Mouse (Mus musculus): ENCODE data around the gene Spaca4. TPM values are rescaled to one million over a fixed set of nuclear protein-coding genes. Genes with fewer than 3 reads are reported as not detected.

The Spaca4 gene
- polyA plus RNA-seq, 1 experiment from 2014 or later: not detected

Other genes starting within 250 kb of the Spaca4 start
- gene Tulp2, start 243.9 kb downstream of the Spaca4 start, polyA plus RNA-seq (2016; fragmentation: Nextera tagmentation; extraction: Ambion mirVana): 0.41 and 0.60 TPM in 2 replicates
- gene Gm45808, start 239.0 kb downstream of the Spaca4 start, polyA plus RNA-seq (2016; fragmentation: Nextera tagmentation; extraction: Ambion mirVana): not detected in 2 replicates
- 2.3 and 2.8 TPM in 2 replicates for gene Dhdh, start 237.0 kb downstream of the Spaca4 start, polyA plus RNA-seq (2016; fragmentation: Nextera tagmentation; extraction: Ambion mirVana)
- gene Nucb1, start 215.4 kb downstream of the Spaca4 start, polyA plus RNA-seq (2016; fragmentation: Nextera tagmentation; extraction: Ambion mirVana): 118 and 119 TPM in 2 replicates
- 19.4 and 20.1 TPM in 2 replicates for gene Ppp1r15a, start 199.5 kb downstream of the Spaca4 start, polyA plus RNA-seq (2016; fragmentation: Nextera tagmentation; extraction: Ambion mirVana)
- gene Plekha4, start 199.5 kb downstream of the Spaca4 start, polyA plus RNA-seq (2016; fragmentation: Nextera tagmentation; extraction: Ambion mirVana): 3.2 and 3.5 TPM in 2 replicates
- 0.26 and 0.43 TPM in 2 replicates for gene Hsd17b14, start 170.9 kb downstream of the Spaca4 start, polyA plus RNA-seq (2016; fragmentation: Nextera tagmentation; extraction: Ambion mirVana)
- gene Bcat2, start 155.7 kb downstream of the Spaca4 start, polyA plus RNA-seq (2016; fragmentation: Nextera tagmentation; extraction: Ambion mirVana): 25.7 and 29.2 TPM in 2 replicates
- not detected in 2 replicates for gene Fgf21, start 110.3 kb downstream of the Spaca4 start, polyA plus RNA-seq (2016; fragmentation: Nextera tagmentation; extraction: Ambion mirVana)
- not detected in 2 replicates for gene Fut1, start 108.5 kb downstream of the Spaca4 start, polyA plus RNA-seq (2016; fragmentation: Nextera tagmentation; extraction: Ambion mirVana)
- gene Izumo1, start 104.0 kb downstream of the Spaca4 start, polyA plus RNA-seq (2016; fragmentation: Nextera tagmentation; extraction: Ambion mirVana): 0.23 TPM in 1 of 2 replicates, not detected in the other
- gene Rasip1, start 98.3 kb downstream of the Spaca4 start, polyA plus RNA-seq (2016; fragmentation: Nextera tagmentation; extraction: Ambion mirVana): 16.5 and 16.8 TPM in 2 replicates
- 3.5 and 4.9 TPM in 2 replicates for gene Mamstr, start 85.8 kb downstream of the Spaca4 start, polyA plus RNA-seq (2016; fragmentation: Nextera tagmentation; extraction: Ambion mirVana)
- gene Fut2, start 59.4 kb downstream of the Spaca4 start, polyA plus RNA-seq (2016; fragmentation: Nextera tagmentation; extraction: Ambion mirVana): 0.17 and 0.20 TPM in 2 replicates
- gene Ntn5, start 41.8 kb downstream of the Spaca4 start, polyA plus RNA-seq (2016; fragmentation: Nextera tagmentation; extraction: Ambion mirVana): 1.2 and 1.7 TPM in 2 replicates
- gene Sec1, start 31.4 kb downstream of the Spaca4 start, polyA plus RNA-seq (2016; fragmentation: Nextera tagmentation; extraction: Ambion mirVana): 1.0 and 1.2 TPM in 2 replicates
- gene Car11, start 26.0 kb downstream of the Spaca4 start, polyA plus RNA-seq (2016; fragmentation: Nextera tagmentation; extraction: Ambion mirVana): 35.5 and 36.6 TPM in 2 replicates
- 4.1 TPM in 2 replicates for gene Dbp, start 20.7 kb downstream of the Spaca4 start, polyA plus RNA-seq (2016; fragmentation: Nextera tagmentation; extraction: Ambion mirVana)
- 665 and 700 TPM in 2 replicates for gene Rpl18, start 10.4 kb downstream of the Spaca4 start, polyA plus RNA-seq (2016; fragmentation: Nextera tagmentation; extraction: Ambion mirVana)
- gene Sphk2, start 7.8 kb downstream of the Spaca4 start, polyA plus RNA-seq (2016; fragmentation: Nextera tagmentation; extraction: Ambion mirVana): 28.0 and 29.0 TPM in 2 replicates
- gene Fam83e, start 4.6 kb downstream of the Spaca4 start, polyA plus RNA-seq (2016; fragmentation: Nextera tagmentation; extraction: Ambion mirVana): 0.94 and 1.00 TPM in 2 replicates
- 10.9 and 14.1 TPM in 2 replicates for gene Lmtk3, start 57.9 kb upstream of the Spaca4 start, polyA plus RNA-seq (2016; fragmentation: Nextera tagmentation; extraction: Ambion mirVana)
- gene Sult2b1, start 58.9 kb upstream of the Spaca4 start, polyA plus RNA-seq (2016; fragmentation: Nextera tagmentation; extraction: Ambion mirVana): 2.1 and 2.4 TPM in 2 replicates
- 305 and 308 TPM in 2 replicates for gene Cyth2, start 88.8 kb upstream of the Spaca4 start, polyA plus RNA-seq (2016; fragmentation: Nextera tagmentation; extraction: Ambion mirVana)
- 0.86 and 0.87 TPM in 2 replicates for gene Kcnj14, start 99.0 kb upstream of the Spaca4 start, polyA plus RNA-seq (2016; fragmentation: Nextera tagmentation; extraction: Ambion mirVana)
- gene Grwd1, start 105.1 kb upstream of the Spaca4 start, polyA plus RNA-seq (2016; fragmentation: Nextera tagmentation; extraction: Ambion mirVana): 48.3 and 50.7 TPM in 2 replicates
- gene Kdelr1, start 147.0 kb upstream of the Spaca4 start, polyA plus RNA-seq (2016; fragmentation: Nextera tagmentation; extraction: Ambion mirVana): 41.8 and 54.4 TPM in 2 replicates
- 1.3 and 1.5 TPM in 2 replicates for gene Grin2d, start 152.6 kb upstream of the Spaca4 start, polyA plus RNA-seq (2016; fragmentation: Nextera tagmentation; extraction: Ambion mirVana)
- 0.22 and 0.56 TPM in 2 replicates for gene Syngr4, start 170.9 kb upstream of the Spaca4 start, polyA plus RNA-seq (2016; fragmentation: Nextera tagmentation; extraction: Ambion mirVana)
- gene Tmem143, start 171.1 kb upstream of the Spaca4 start, polyA plus RNA-seq (2016; fragmentation: Nextera tagmentation; extraction: Ambion mirVana): 3.9 and 4.4 TPM in 2 replicates
- 32.8 and 33.2 TPM in 2 replicates for gene Emp3, start 195.6 kb upstream of the Spaca4 start, polyA plus RNA-seq (2016; fragmentation: Nextera tagmentation; extraction: Ambion mirVana)
- gene Ccdc114, start 198.3 kb upstream of the Spaca4 start, polyA plus RNA-seq (2016; fragmentation: Nextera tagmentation; extraction: Ambion mirVana): 2.8 and 3.7 TPM in 2 replicates